Mouse (Mus musculus) monocyte, adult 2 months (primary cell): ENCODE results near the gene Sec23ip.
"Not testable (repeated sequence)": the region's sequence is repeated elsewhere in the genome, so short reads cannot be mapped to it uniquely, and the experiment has no call there.

Experiments
- DNase-seq, 2 experiments: peaks; one replicate each; pipeline ENCODE4 v3.0.0; 2022; ENCODE audit warnings: low spot score in 2 of 2, low read depth in 1 of 2

The Sec23ip gene

GRCm38 (mm10) chr7:128744684-128745485, at the start of gene Sec23ip:
TSS of gene Sec23ip (plus strand) at chr7:128744943.
- DNase-seq: peak; percentile 96

- DNase-seq: not testable (repeated sequence)
These were observed 44.8 kb upstream of the Sec23ip start for GRCm38 (mm10) chr7:128699959-128700358.

- DNase-seq: peak in 1 of 2 experiments; percentile 36
These were observed 39.0 kb upstream of the Sec23ip start for GRCm38 (mm10) chr7:128705735-128706134.

GRCm38 (mm10) chr7:128717991-128718390, 26.8 kb upstream of the Sec23ip start:
- no peak for DNase-seq

GRCm38 (mm10) chr7:128724761-128725160, 20.0 kb upstream of the Sec23ip start:
- DNase-seq: no peak

- DNase-seq: no peak
These were observed 19.6 kb upstream of the Sec23ip start for GRCm38 (mm10) chr7:128725189-128725588.

DNA sequence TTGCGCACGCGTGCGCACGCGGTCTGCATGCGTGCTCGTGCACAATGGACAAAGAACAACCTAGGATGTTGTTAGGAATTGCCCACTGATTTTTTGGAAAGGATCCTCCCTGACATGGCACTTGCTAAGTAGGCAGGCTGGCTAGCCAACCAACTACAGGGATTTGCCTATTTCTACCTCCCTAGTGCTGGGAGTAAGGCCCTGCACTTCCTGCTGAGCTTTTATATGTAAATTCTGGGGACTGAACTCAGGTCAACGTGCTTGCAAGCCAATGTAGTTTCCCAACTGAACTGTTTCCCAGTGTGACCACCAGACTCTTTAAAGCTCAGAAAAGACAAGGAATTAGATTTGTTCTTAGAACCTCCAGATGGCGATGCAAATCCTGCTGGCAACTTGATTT, 17.7 kb upstream of the Sec23ip start:
- DNase-seq: no peak

DNA sequence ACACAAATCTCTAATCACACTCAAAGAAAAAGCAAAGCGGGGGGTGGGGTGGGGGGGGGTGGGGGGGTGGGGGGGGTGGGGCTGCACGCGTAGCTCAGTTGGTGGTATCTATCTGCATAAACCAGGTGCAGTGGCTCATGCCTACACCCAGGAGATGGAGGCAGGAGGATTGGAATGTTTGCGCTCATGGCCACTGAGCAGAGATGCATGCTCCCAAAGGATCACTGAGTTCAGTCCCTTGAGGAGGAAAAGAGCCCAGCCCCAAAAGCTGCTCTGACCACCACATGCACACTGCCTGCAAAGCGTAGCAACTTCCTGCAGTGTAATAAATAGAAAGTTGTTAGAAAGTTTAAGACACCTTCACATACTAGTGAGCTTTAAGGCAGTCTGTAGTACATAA, 17.0 kb upstream of the Sec23ip start:
- DNase-seq: no peak

DNA sequence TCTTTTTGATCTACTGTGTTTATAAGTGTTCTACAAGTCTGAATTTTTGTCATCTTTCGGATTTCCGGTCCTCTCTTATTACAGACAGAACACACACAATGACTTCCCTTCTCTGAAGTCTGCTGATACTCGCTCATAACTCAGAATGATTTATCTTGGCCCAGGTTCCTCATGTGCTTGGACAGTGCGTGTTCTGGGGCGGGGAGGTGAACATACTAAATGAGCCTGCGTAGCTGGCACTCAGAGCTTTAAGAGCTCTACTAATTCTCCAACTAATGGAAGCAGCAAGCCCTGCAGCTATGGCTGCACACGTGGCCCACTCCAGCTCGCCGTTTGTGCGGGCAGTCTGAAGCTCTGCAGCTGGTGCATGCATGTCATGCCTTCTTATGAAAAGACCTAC, 16.0 kb upstream of the Sec23ip start:
- DNase-seq: no peak

DNA sequence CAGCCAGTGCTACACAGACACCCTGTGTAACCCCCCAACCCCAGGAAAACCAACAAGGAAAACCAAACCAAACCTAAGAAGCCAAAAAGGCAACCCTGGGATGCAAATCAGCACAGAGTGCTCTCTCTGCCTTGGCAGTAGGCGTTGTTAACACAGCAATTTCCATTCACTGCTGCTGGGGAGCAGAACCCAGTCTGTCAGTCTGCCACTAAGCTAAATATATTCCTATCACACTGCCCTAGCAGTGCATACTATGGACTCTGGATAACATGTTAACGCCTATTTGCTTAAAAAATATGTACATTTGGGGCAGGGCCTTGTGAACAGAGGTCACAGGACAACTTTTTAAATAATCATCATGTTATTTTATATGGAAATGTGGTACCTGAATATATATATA, 13.2 kb upstream of the Sec23ip start:
- DNase-seq: no peak

DNA sequence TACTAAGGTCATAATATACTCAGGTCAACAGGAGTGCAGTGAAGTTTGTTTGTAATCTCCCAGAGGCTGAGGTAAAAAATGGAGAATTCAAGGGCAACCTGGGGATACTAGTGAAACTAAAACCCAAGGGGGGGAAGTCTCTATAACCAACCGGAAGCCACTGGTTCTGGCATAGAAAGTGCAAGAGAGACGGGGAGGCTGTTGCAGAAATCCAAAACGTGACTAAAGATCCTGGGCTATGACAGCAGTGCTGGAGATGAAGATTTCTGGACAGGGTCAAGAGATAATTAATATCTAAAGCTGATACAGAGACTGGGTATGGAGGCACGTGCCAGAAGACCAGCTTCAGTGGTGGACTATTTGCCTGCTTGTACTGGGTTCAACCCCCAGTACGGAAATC, 6.7 kb upstream of the Sec23ip start:
- no peak for DNase-seq

DNA sequence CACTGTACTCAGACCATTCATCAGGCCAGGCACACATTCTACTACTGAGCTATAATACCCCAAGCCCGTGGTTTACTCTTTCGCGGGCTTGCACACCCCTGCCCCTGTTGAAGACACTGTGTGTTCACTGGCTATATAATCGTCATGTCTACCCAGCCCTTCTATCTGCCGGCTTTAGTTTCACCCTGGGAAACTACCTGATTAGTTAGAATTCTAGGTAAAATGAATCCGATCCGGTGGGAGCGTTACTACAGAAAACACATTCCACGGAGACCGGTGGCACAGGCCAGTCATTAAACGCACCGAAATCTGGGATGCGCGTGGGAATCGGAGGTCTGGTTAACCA, 5.7 kb upstream of the Sec23ip start:
- DNase-seq: no peak

GRCm38 (mm10) chr7:128739462-128740277, 5.1 kb upstream of the Sec23ip start:
- DNase-seq: peak; percentile 40 to 46

DNA sequence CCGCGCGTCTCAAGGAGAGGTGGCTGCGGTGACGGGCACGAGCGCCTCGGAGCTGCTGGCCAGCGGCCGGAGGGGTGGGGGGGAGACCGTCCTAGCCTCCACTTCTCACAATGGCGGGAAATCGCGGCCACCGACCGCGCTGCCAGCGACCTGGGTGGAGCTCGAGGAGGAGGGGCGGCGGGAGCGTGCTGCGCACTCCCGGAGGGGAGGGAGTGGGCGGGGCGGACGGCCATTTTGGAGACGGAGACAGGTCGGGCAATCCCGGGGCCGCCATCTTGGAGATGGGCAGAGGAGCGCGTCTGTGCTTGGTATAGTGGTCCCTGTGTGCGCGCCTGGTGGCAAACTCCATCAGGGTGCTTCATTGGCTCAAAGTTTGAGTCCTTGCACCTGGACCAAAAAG, 4.4 kb upstream of the Sec23ip start, which contains the start of gene Mcmbp:
Gene Mcmbp (minus strand): TSS at position 162 of the 400 bp plus-strand sequence.
- DNase-seq: peak; percentile 73 to 87

- no peak for DNase-seq
These were observed 845 bp upstream of the Sec23ip start for GRCm38 (mm10) chr7:128743898-128744297.

DNA sequence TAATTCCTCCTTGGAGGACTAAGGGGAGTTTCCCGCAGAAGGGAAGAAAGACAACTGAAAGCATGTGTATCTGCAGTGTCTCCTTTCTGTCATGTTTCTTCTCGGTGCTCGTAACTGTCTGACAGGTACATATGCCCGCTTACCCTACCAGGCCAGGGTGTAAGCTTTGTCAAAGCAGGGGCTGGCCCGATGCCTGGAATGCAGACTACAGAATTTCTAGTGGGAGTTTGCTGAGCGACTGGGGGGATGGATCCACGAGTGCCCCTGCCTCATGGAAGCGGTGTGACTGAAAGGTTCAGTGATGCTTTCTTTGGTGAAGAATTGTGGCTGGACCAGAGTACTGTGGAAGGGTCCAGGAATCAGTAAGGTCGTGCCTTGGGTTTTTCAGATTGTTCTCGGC, 1.4 kb downstream of the Sec23ip start:
- DNase-seq: no peak

DNA sequence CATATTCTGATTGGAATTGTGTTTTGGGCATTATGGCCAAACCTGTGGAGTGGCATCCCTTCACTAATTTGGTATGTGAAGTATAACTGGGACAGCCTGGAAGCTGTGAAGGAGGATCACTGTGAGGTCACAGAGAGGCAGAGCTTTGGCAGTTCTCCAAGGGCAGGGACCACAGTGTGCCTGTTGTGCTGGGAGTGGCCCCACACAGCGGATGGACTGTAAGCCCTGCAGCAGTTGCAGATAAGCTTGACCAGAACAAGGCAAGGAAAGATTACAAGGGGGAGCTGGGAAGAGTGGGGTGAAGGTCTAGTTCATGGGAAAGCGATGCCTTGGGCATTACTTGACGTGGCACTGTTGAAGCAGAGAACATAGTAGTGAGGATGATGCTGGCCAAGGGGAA, 4.0 kb downstream of the Sec23ip start:
- DNase-seq: no peak

GRCm38 (mm10) chr7:128750296-128750695, 5.6 kb downstream of the Sec23ip start:
- DNase-seq: no peak

- DNase-seq: no peak
These were observed 7.3 kb downstream of the Sec23ip start for GRCm38 (mm10) chr7:128752012-128752411.

DNA sequence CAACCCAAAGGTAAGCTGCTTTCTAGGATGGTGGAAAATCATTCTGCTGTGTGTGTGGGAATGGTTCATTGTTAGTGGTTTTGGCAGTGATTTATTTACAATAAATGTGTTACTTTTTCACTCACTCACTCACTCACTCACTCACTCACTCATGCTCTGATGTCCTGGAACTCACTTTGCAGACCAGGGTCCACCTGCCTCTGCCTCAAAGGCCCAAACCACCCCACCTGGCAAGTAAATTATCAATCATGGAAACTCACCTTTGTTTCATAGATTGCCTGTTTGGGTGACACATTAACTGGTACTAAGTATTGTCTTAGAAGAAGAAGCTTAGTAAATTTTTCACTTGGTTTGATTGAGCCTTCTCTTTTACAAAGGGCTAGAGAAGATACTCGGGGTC, 10.7 kb downstream of the Sec23ip start:
- DNase-seq: no peak

GRCm38 (mm10) chr7:128758948-128759347, 14.2 kb downstream of the Sec23ip start:
- no peak for DNase-seq

DNA sequence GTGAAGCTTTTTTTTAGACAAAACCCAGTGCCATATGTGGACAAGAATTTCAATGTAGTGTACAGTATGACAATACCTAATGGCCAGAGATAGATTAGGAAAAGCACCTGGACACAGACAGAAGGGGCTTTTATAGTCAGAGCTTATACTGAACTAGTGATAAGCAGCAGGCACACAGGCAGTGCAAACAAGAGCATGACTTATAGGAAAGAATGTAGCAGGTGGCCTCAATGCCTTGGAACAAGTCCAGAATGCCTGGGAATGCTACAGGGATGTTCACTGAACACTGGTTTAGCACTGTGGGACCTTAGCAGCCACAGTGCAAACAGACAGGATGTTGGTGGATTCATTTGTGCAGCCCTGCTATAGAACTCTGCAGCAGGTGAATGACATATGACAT, 22.0 kb downstream of the Sec23ip start:
- DNase-seq: no peak
